In the genomic region with DNA sequence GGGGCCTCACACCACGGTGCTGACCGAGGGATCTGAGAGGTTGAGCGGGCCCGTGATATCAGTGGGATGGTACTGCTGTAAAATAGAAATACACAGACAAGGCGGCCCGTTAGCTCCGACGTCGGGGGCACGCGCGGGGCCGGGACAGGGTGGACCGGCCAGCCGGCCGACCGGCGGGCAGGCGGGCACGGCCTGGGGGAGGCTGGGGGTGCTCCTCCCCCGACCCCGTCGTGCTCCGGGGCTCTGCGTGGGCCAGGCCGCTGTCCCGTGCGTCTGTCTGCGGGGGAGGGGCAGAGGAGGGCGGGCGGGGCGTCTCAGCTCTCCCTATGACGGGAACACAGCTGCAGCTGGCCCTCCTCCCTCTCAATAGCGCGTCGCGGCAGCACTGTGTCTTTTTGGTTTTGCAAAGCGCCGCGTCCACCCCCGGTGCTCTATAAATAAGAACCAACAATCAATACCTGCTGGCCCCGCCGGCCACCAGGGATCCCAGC, we compare ENCODE assay signal across 8 mouse cellular contexts. TPM values are rescaled to one million over a fixed set of nuclear protein-coding genes. Genes with fewer than 3 reads are reported as not detected.
DNase-seq lines count a peak whose midpoint lies in the region; ATAC-seq and TF ChIP-seq lines count a peak whose summit lies in the region.

No protein-coding gene starts in this region.

- intact Hi-C loops in left cerebral cortex, adult 2 months (cut with DNase I), result no loop called here

- peaks cover 96% of the 10 kb centered on the region for H3K27me3 ChIP-seq in forebrain, embryonic 10.5 days (ENCODE audit: poor library complexity, severe bottlenecking)
- H3K27me3 ChIP-seq in hindbrain, embryonic 15.5 days, result peaks cover 77% of the 10 kb centered on the region
- peaks cover 53% of the 10 kb centered on the region for H3K27me3 ChIP-seq in liver, postnatal 0 days (ENCODE audit: insufficient read depth, low read length)
- peaks cover 8% of the 10 kb centered on the region; the same call in 1 of the 2 replicates for H3K27me3 ChIP-seq in stomach, postnatal 0 days (ENCODE audit: control insufficient read depth, insufficient read depth, low read length)

- no peak for TF ChIP-seq EP300 in liver, postnatal 0 days (IDR thresholded peaks at IDR 0.05; ENCODE audit: low read depth)
- no peak for TF ChIP-seq EP300 in stomach, postnatal 0 days (optimal IDR thresholded peaks at IDR 0.05)

- H3K9me3 ChIP-seq in forebrain, embryonic 10.5 days, result no peaks in the 10 kb centered on the region
- no peaks in the 10 kb centered on the region for H3K9me3 ChIP-seq in hindbrain, embryonic 15.5 days
- no peaks in the 10 kb centered on the region for H3K9me3 ChIP-seq in liver, postnatal 0 days (ENCODE audit: low read length)
- H3K9me3 ChIP-seq in stomach, postnatal 0 days (ENCODE audit: control insufficient read depth, low read length), result no peaks in the 10 kb centered on the region

- peak overlapping the region; percentile 43 for H3K4me2 ChIP-seq in hindbrain, embryonic 15.5 days
- peak overlapping the region; percentile 65 for H3K4me2 ChIP-seq in liver, postnatal 0 days (ENCODE audit: low read depth, low read length)
- H3K4me2 ChIP-seq in stomach, postnatal 0 days (replicated peaks; ENCODE audit: low read depth), result peak overlapping the region; percentile 70

- no peak for TF ChIP-seq CTCF in left cerebral cortex, adult 2 months (IDR thresholded peaks at IDR 0.05)
- no peak for TF ChIP-seq CTCF in liver, postnatal 0 days (IDR thresholded peaks at IDR 0.05; ENCODE audit: low read depth)
- TF ChIP-seq CTCF in stomach, postnatal 0 days (IDR thresholded peaks at IDR 0.05; ENCODE audit: low read depth), result no peak

- no peak for ATAC-seq in hindbrain, embryonic 15.5 days (ENCODE audit: low FRiP score, low read depth)
- ATAC-seq in liver, postnatal 0 days, result no peak
- no peak; the same call in 1 of the 2 replicates for ATAC-seq in stomach, postnatal 0 days (ENCODE audit: low FRiP score, low TSS enrichment)

- peaks cover 33% of the 10 kb centered on the region for H3K4me1 ChIP-seq in forebrain, embryonic 10.5 days
- peaks cover 42% of the 10 kb centered on the region for H3K4me1 ChIP-seq in hindbrain, embryonic 15.5 days (replicated peaks)
- H3K4me1 ChIP-seq in liver, postnatal 0 days (ENCODE audit: insufficient read depth), result peaks cover 12% of the 10 kb centered on the region
- H3K4me1 ChIP-seq in stomach, postnatal 0 days (replicated peaks; ENCODE audit: control insufficient read depth, insufficient read depth), result peaks cover 8% of the 10 kb centered on the region; the same call in 1 of the 2 replicates

- 5% methylated on average over 43 of the region's 43 CpGs for WGBS in forebrain, embryonic 10.5 days
- WGBS in hindbrain, embryonic 15.5 days, result 7% methylated on average over 37 of the region's 43 CpGs
- WGBS in liver, postnatal 0 days (ENCODE audit: insufficient replicate concordance), result 4% methylated on average over 42 of the region's 43 CpGs
- WGBS in stomach, postnatal 0 days, result 4% methylated on average over 41 of the region's 43 CpGs

- peak overlapping the region; percentile 58 for H3K27ac ChIP-seq in left cerebral cortex, adult 2 months
- H3K27ac ChIP-seq in forebrain, embryonic 10.5 days, result no peak overlapping the region
- no peak overlapping the region for H3K27ac ChIP-seq in hindbrain, embryonic 15.5 days (replicated peaks)
- H3K27ac ChIP-seq in liver, postnatal 0 days (ENCODE audit: low read depth), result no peak overlapping the region
- H3K27ac ChIP-seq in stomach, postnatal 0 days (replicated peaks), result no peak overlapping the region

- H3K4me3 ChIP-seq in left cerebral cortex, adult 2 months, result peak overlapping the region; percentile 13; the same call in 1 of the 2 replicates
- peak overlapping the region; percentile 42 for H3K4me3 ChIP-seq in forebrain, embryonic 10.5 days
- H3K4me3 ChIP-seq in hindbrain, embryonic 15.5 days, result peak overlapping the region; percentile 16
- H3K4me3 ChIP-seq in liver, postnatal 0 days (ENCODE audit: low read depth, low read length), result peak overlapping the region; percentile 36
- H3K4me3 ChIP-seq in stomach, postnatal 0 days (ENCODE audit: low read depth, low read length), result peak overlapping the region; percentile 38

- DNase-seq in left cerebral cortex, adult 2 months (ENCODE audit: extremely low spot score in 1 of 2, low spot score in 2 of 2), result no peak
- no peak for DNase-seq in left cerebral cortex, adult 11 months (ENCODE audit: low spot score)
- no peak for DNase-seq in forebrain, embryonic 10.5 days (ENCODE audit: extremely low spot score, low spot score)
- no peak for DNase-seq in liver, postnatal 0 days
- peak; percentile 66 for DNase-seq in stomach, postnatal 0 days (ENCODE audit: low spot score)
- no peak for DNase-seq in thymus, postnatal 25 days
- DNase-seq in frontal cortex, postnatal 14 days (ENCODE audit: low spot score in 2 of 2), result no peak

- H3K36me3 ChIP-seq in forebrain, embryonic 10.5 days (replicated peaks), result no peaks in the 10 kb centered on the region
- H3K36me3 ChIP-seq in hindbrain, embryonic 15.5 days, result peaks cover 17% of the 10 kb centered on the region; the same call in 1 of the 2 replicates
- H3K36me3 ChIP-seq in liver, postnatal 0 days (replicated peaks; ENCODE audit: insufficient read depth, low read length), result no peaks in the 10 kb centered on the region
- H3K36me3 ChIP-seq in stomach, postnatal 0 days (ENCODE audit: control insufficient read depth, insufficient read depth, low read length), result no peaks in the 10 kb centered on the region

- peak overlapping the region; percentile 8; the same call in 1 of the 2 replicates for H3K9ac ChIP-seq in hindbrain, embryonic 15.5 days
- H3K9ac ChIP-seq in liver, postnatal 0 days (replicated peaks), result no peak overlapping the region
- peak overlapping the region; percentile 23 for H3K9ac ChIP-seq in stomach, postnatal 0 days (ENCODE audit: low read length)

RNA-seq across cellular contexts. Expression of a gene that starts 2.4 kb away (rescaled TPM):
- total RNA-seq in left cerebral cortex, adult 2 months (2021), result not detected
- not detected in 2 replicates for polyA plus RNA-seq in forebrain, embryonic 10.5 days (2016; fragmentation: Nextera tagmentation; extraction: Ambion mirVana)
- 0.18 TPM in 1 of 2 replicates, not detected in the other for polyA plus RNA-seq in hindbrain, embryonic 15.5 days (2015; fragmentation: Nextera tagmentation; extraction: Ambion mirVana)
- not detected in 2 replicates for polyA plus RNA-seq in liver, postnatal 0 days (2015; fragmentation: Nextera tagmentation; extraction: Ambion mirVana)
- 34.9 and 42.1 TPM in 2 replicates for polyA plus RNA-seq in stomach, postnatal 0 days (2015; fragmentation: Nextera tagmentation; extraction: Ambion mirVana)

RNA-seq across cellular contexts. Expression of a gene that starts 4.2 kb away (rescaled TPM):
- not detected for total RNA-seq in left cerebral cortex, adult 2 months (2021)
- not detected in 2 replicates for polyA plus RNA-seq in forebrain, embryonic 10.5 days (2016; fragmentation: Nextera tagmentation; extraction: Ambion mirVana)
- not detected in 2 replicates for polyA plus RNA-seq in hindbrain, embryonic 15.5 days (2015; fragmentation: Nextera tagmentation; extraction: Ambion mirVana)
- polyA plus RNA-seq in liver, postnatal 0 days (2015; fragmentation: Nextera tagmentation; extraction: Ambion mirVana), result not detected in 2 replicates
- not detected in 2 replicates for polyA plus RNA-seq in stomach, postnatal 0 days (2015; fragmentation: Nextera tagmentation; extraction: Ambion mirVana)

RNA-seq across cellular contexts. Expression of a gene that starts 19.8 kb away (rescaled TPM):
- total RNA-seq in left cerebral cortex, adult 2 months (2021), result 10 to 100 TPM; 87.1 to 90.3 TPM
- 136 and 142 TPM in 2 replicates for polyA plus RNA-seq in forebrain, embryonic 10.5 days (2016; fragmentation: Nextera tagmentation; extraction: Ambion mirVana)
- 139 and 143 TPM in 2 replicates for polyA plus RNA-seq in hindbrain, embryonic 15.5 days (2015; fragmentation: Nextera tagmentation; extraction: Ambion mirVana)
- 19.8 and 22.8 TPM in 2 replicates for polyA plus RNA-seq in liver, postnatal 0 days (2015; fragmentation: Nextera tagmentation; extraction: Ambion mirVana)
- 57.5 and 59.6 TPM in 2 replicates for polyA plus RNA-seq in stomach, postnatal 0 days (2015; fragmentation: Nextera tagmentation; extraction: Ambion mirVana)

RNA-seq across cellular contexts. Expression of a gene that starts 19.9 kb away (rescaled TPM):
- 10 to 100 TPM; 65.6 to 65.9 TPM for total RNA-seq in left cerebral cortex, adult 2 months (2021)
- 231 and 247 TPM in 2 replicates for polyA plus RNA-seq in forebrain, embryonic 10.5 days (2016; fragmentation: Nextera tagmentation; extraction: Ambion mirVana)
- 171 and 183 TPM in 2 replicates for polyA plus RNA-seq in hindbrain, embryonic 15.5 days (2015; fragmentation: Nextera tagmentation; extraction: Ambion mirVana)
- polyA plus RNA-seq in liver, postnatal 0 days (2015; fragmentation: Nextera tagmentation; extraction: Ambion mirVana), result 77.2 and 81.7 TPM in 2 replicates
- 149 and 162 TPM in 2 replicates for polyA plus RNA-seq in stomach, postnatal 0 days (2015; fragmentation: Nextera tagmentation; extraction: Ambion mirVana)

RNA-seq across cellular contexts. Expression of a gene that starts 26.9 kb away (rescaled TPM):
- 100 to 1,000 TPM; 452 to 457 TPM for total RNA-seq in left cerebral cortex, adult 2 months (2021)
- polyA plus RNA-seq in forebrain, embryonic 10.5 days (2016; fragmentation: Nextera tagmentation; extraction: Ambion mirVana), result 0.87 and 1.3 TPM in 2 replicates
- 58.4 and 61.3 TPM in 2 replicates for polyA plus RNA-seq in hindbrain, embryonic 15.5 days (2015; fragmentation: Nextera tagmentation; extraction: Ambion mirVana)
- polyA plus RNA-seq in liver, postnatal 0 days (2015; fragmentation: Nextera tagmentation; extraction: Ambion mirVana), result not detected in 2 replicates
- 1.3 TPM in 2 replicates for polyA plus RNA-seq in stomach, postnatal 0 days (2015; fragmentation: Nextera tagmentation; extraction: Ambion mirVana)

Comparison
In these comparisons a context has a peak if more than half of its experiments do, and no peak if none do; other contexts are left out.
1. RNA of a gene that starts 2.4 kb away (polyA plus RNA-seq): 34.9 to 42.1 TPM in stomach, postnatal 0 days; 0.18 TPM in hindbrain, embryonic 15.5 days, not detected in liver, postnatal 0 days and not detected in forebrain, embryonic 10.5 days; every median in the first group is over 10 times any median in the second.
2. Peak in every context shown above with its lines, with median percentiles within 50 percentile points of each other: H3K4me3 ChIP-seq and H3K4me2 ChIP-seq.